Mouse (Mus musculus) midbrain, embryonic 11.5 days (tissue): ENCODE measurements around the gene Pip5kl1. TPM values are rescaled to one million over a fixed set of nuclear protein-coding genes. Genes with fewer than 3 reads are reported as not detected.

Experiments
- ATAC-seq: fragments of 200-750 bp; cut with Nextera tagmentation; 2 replicates; pipeline ENCODE4 v1.8.0; 2017; ENCODE audit warnings: moderate TSS enrichment, moderate library complexity; ENCODE audit not compliant: low FRiP score
- DNase-seq: peaks from one replicate; pipeline ENCODE4 v3.0.0; 2015; ENCODE audit warnings: low spot score; ENCODE audit errors: missing footprints
- H3K27ac ChIP-seq: fragments of 300-500 bp; sonication (generic); 2 replicates; pipeline ENCODE4 v1.5.1; 2014; ENCODE audit warnings: low read depth, low read length
- H3K27me3 ChIP-seq: fragments of 300-500 bp; sonication (generic); 2 replicates; pipeline ENCODE4 v1.6.1; 2014; ENCODE audit warnings: mild to moderate bottlenecking, low read length, moderate library complexity, mixed read lengths; ENCODE audit not compliant: control insufficient read depth, insufficient read depth
- H3K36me3 ChIP-seq: fragments of 300-500 bp; sonication (generic); 2 replicates; pipeline ENCODE4 v1.6.1; 2014; ENCODE audit warnings: mild to moderate bottlenecking, low read length, moderate library complexity, mixed read lengths; ENCODE audit not compliant: control insufficient read depth, insufficient read depth
- H3K4me1 ChIP-seq: fragments of 300-500 bp; sonication (generic); 2 replicates; pipeline ENCODE4 v1.6.1; 2014; ENCODE audit warnings: low read length; ENCODE audit not compliant: control insufficient read depth, insufficient read depth
- H3K4me2 ChIP-seq: fragments of 300-500 bp; sonication (generic); 2 replicates; pipeline ENCODE4 v1.6.1; 2014; ENCODE audit warnings: mild to moderate bottlenecking, moderate library complexity
- H3K4me3 ChIP-seq: fragments of 300-500 bp; sonication (generic); 2 replicates; pipeline ENCODE4 v1.5.1; 2014; ENCODE audit warnings: low read depth, low read length
- H3K9ac ChIP-seq: fragments of 300-500 bp; sonication (generic); 2 replicates; pipeline ENCODE4 v1.6.1; 2014; ENCODE audit warnings: low read length
- H3K9me3 ChIP-seq: fragments of 300-500 bp; sonication (generic); 2 replicates; pipeline ENCODE4 v1.6.1; 2016; ENCODE audit warnings: low read length; ENCODE audit not compliant: control insufficient read depth
- WGBS: fragments of 180-500 bp; shearing (Covaris S2); extraction: QIAGEN DNeasy Blood & Tissue Kit; methylation state at CpG from one replicate; pipeline ENCODE4 v1.1.7; 2014; 5-methylcytosine and 5-hydroxymethylcytosine counted together
- polyA plus RNA-seq: library from polyadenylated mRNA; unstranded; fragments of >200 nt; fragmentation: Nextera tagmentation; extraction: Ambion mirVana; gene quantifications from 2 replicates; pipeline ENCODE4 v1.2.1, GENCODE M21; 2014

Pip5kl1 gene
- polyA plus RNA-seq, 1 experiment from 2014 or later: 2.0 TPM

GRCm38 (mm10) chr2:32575586-32576160, 1.1 kb downstream of the Pip5kl1 start, which contains the start of gene 9430097D07Rik:
TSS of gene 9430097D07Rik (minus strand) at chr2:32575684.
- peak within 1 kb of the TSS; percentile 52 for H3K4me3 ChIP-seq
- no peak within 1 kb of the TSS for H3K27ac ChIP-seq
- ATAC-seq: peak; percentile 62
- 6% methylated on average over 28 of the region's 28 CpGs for WGBS
- no peaks in the 10 kb centered on the region for H3K36me3 ChIP-seq
- peak within 1 kb of the TSS; percentile 66 for H3K9ac ChIP-seq
- peak; percentile 95 for DNase-seq
- H3K4me2 ChIP-seq: peak within 1 kb of the TSS; percentile 99
- H3K4me1 ChIP-seq: peaks cover 10% of the 10 kb centered on the region
- peaks cover 2% of the 10 kb centered on the region; the same call in 1 of the 2 replicates for H3K27me3 ChIP-seq
- H3K9me3 ChIP-seq: no peaks in the 10 kb centered on the region

GRCm38 (mm10) chr2:32576532-32576931, 1.9 kb downstream of the Pip5kl1 start:
- Histone ChIP-seq H3K4me2 (no peak overlapping the region), H3K27ac (no peak overlapping the region), H3K9ac (no peak overlapping the region), H3K4me1 (peaks cover 7% of the 10 kb centered on the region), H3K27me3 (peaks cover 2% of the 10 kb centered on the region; the same call in 1 of the 2 replicates), H3K4me3 (no peak overlapping the region), H3K9me3 (no peaks in the 10 kb centered on the region), H3K36me3 (no peaks in the 10 kb centered on the region)
- WGBS: 86% methylated on average over 9 of the region's 9 CpGs
- no peak for ATAC-seq
- DNase-seq: no peak

GRCm38 (mm10) chr2:32578146-32579046, 3.8 kb downstream of the Pip5kl1 start:
- DNase-seq (peak; percentile 72), ATAC-seq (no peak)

GRCm38 (mm10) chr2:32581450-32582095, 7.0 kb downstream of the Pip5kl1 start:
- WGBS: 30% methylated on average over 19 of the region's 19 CpGs
- Histone ChIP-seq H3K36me3 (no peaks in the 10 kb centered on the region), H3K9ac (no peak overlapping the region), H3K4me1 (peaks cover 4% of the 10 kb centered on the region; the same call in 1 of the 2 replicates), H3K27ac (no peak overlapping the region), H3K4me2 (peak overlapping the region; percentile 26; the same call in 1 of the 2 replicates), H3K4me3 (peak overlapping the region; percentile 15; the same call in 1 of the 2 replicates), H3K9me3 (no peaks in the 10 kb centered on the region), H3K27me3 (peaks cover 6% of the 10 kb centered on the region; the same call in 1 of the 2 replicates)
- DNase-seq (peak; percentile 93), ATAC-seq (no peak)

More at GRCm38 (mm10) chr2:32578146-32579046, 3.8 kb downstream of the Pip5kl1 start:
- H3K4me3 ChIP-seq: no peak overlapping the region
- H3K4me2 ChIP-seq: no peak overlapping the region
- H3K27me3 ChIP-seq: peaks cover 6% of the 10 kb centered on the region; the same call in 1 of the 2 replicates
- H3K4me1 ChIP-seq: peaks cover 6% of the 10 kb centered on the region
- no peaks in the 10 kb centered on the region for H3K9me3 ChIP-seq
- no peaks in the 10 kb centered on the region for H3K36me3 ChIP-seq
- WGBS: 41% methylated on average over 24 of the region's 30 CpGs
- no peak overlapping the region for H3K27ac ChIP-seq
- H3K9ac ChIP-seq: no peak overlapping the region

- Histone ChIP-seq H3K9ac (peak overlapping the region; percentile 32; the same call in 1 of the 2 replicates), H3K4me1 (peaks cover 12% of the 10 kb centered on the region), H3K4me2 (peak overlapping the region; percentile 42), H3K27me3 (peaks cover 6% of the 10 kb centered on the region; the same call in 1 of the 2 replicates), H3K36me3 (no peaks in the 10 kb centered on the region), H3K4me3 (peak overlapping the region; percentile 10), H3K9me3 (no peaks in the 10 kb centered on the region), H3K27ac (no peak overlapping the region)
- peak; percentile 63 for ATAC-seq
- WGBS: 14% methylated on average over 37 of the region's 37 CpGs
- DNase-seq: peak; percentile 98
These were observed 8.5 kb downstream of the Pip5kl1 start for GRCm38 (mm10) chr2:32582830-32583799.

- H3K4me1 ChIP-seq: peaks cover 12% of the 10 kb centered on the region
- no peak overlapping the region for H3K27ac ChIP-seq
- ATAC-seq: no peak
- H3K9ac ChIP-seq: no peak overlapping the region
- DNase-seq: no peak
- 86% methylated on average over 7 of the region's 7 CpGs for WGBS
- no peaks in the 10 kb centered on the region for H3K9me3 ChIP-seq
- no peak overlapping the region for H3K4me3 ChIP-seq
- peaks cover 4% of the 10 kb centered on the region; the same call in 1 of the 2 replicates for H3K27me3 ChIP-seq
- no peak overlapping the region for H3K4me2 ChIP-seq
- H3K36me3 ChIP-seq: no peaks in the 10 kb centered on the region
These were observed 10.6 kb downstream of the Pip5kl1 start for GRCm38 (mm10) chr2:32585149-32585714.

GRCm38 (mm10) chr2:32586871-32587351, 12.3 kb downstream of the Pip5kl1 start, which contains the start of gene St6galnac4:
TSS of gene St6galnac4 (plus strand) at chr2:32587095.
- WGBS: under 1% methylated on average over 38 of the region's 38 CpGs

More at GRCm38 (mm10) chr2:32586871-32587351, 12.3 kb downstream of the Pip5kl1 start, which contains the start of gene St6galnac4:
- H3K4me1 ChIP-seq: peaks cover 12% of the 10 kb centered on the region
- ATAC-seq (peak; percentile 87), DNase-seq (peak; percentile 100)
- H3K4me2 ChIP-seq: peak within 1 kb of the TSS; percentile 75
- no peaks in the 10 kb centered on the region for H3K9me3 ChIP-seq
- peak within 1 kb of the TSS; percentile 49 for H3K4me3 ChIP-seq
- H3K9ac ChIP-seq: peak within 1 kb of the TSS; percentile 73
- peaks cover 4% of the 10 kb centered on the region; the same call in 1 of the 2 replicates for H3K27me3 ChIP-seq
- no peak within 1 kb of the TSS for H3K27ac ChIP-seq
- H3K36me3 ChIP-seq: no peaks in the 10 kb centered on the region
